Mouse (Mus musculus) yolk sac, embryonic 10.5 days (tissue): ENCODE data around the gene Gm44805.
"Not testable (repeated sequence)": the region's sequence is repeated elsewhere in the genome, so short reads cannot be mapped to it uniquely, and the experiment has no call there.

Source experiments
- DNase-seq: peaks from one replicate; pipeline ENCODE4 v3.0.0-alpha.2; 2017; ENCODE audit warnings: low spot score

The Gm44805 gene

DNA sequence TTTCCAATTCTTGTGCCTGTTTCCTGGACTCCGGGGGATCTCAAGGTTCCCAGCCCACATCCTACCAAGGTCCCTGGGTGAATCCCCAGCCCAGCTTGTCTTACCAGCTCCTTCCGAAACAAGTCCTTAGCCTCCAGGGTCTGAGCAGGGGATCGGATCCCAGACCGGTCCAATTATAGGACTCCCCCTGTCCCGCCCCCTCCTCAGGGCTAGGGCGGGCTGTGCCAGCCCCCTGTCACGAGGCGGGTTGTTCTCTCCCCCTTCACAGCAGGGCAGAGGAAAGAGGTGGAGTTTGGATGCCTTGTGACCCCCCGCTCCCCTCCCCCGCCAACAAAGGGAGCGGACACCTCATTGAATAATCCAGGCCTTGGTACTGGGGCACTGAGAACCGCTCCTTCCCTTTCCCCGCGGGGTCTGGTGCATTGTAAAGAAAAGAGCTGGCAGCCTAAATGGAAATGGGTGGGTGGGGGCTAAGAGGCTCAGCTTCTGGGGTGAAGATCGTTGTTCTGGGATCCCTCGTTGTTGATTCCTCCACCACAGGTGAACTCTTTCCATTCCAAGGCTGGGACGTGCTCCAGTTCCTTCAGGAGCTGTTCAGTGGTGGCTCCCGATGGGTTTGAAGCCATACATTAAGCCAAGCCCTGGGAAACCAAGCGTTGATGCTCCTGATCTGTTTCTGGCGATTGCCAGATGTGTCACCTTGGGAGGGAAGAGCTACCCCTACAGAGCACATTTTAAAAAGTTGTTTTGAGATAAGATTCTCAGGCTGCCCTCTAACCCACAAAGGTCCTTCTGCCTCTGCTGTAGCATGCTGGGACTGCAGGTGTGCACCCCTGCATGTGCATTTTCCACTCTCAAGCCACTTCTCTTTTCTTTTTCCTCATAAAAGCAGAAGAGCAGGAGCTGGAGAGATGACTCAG, 17.9 kb upstream of the Gm44805 start, which contains the start of gene Apoe:
TSS of gene Apoe (minus strand) at position 282 of the 920 bp plus-strand sequence.
- DNase-seq: peak; percentile 91

DNA sequence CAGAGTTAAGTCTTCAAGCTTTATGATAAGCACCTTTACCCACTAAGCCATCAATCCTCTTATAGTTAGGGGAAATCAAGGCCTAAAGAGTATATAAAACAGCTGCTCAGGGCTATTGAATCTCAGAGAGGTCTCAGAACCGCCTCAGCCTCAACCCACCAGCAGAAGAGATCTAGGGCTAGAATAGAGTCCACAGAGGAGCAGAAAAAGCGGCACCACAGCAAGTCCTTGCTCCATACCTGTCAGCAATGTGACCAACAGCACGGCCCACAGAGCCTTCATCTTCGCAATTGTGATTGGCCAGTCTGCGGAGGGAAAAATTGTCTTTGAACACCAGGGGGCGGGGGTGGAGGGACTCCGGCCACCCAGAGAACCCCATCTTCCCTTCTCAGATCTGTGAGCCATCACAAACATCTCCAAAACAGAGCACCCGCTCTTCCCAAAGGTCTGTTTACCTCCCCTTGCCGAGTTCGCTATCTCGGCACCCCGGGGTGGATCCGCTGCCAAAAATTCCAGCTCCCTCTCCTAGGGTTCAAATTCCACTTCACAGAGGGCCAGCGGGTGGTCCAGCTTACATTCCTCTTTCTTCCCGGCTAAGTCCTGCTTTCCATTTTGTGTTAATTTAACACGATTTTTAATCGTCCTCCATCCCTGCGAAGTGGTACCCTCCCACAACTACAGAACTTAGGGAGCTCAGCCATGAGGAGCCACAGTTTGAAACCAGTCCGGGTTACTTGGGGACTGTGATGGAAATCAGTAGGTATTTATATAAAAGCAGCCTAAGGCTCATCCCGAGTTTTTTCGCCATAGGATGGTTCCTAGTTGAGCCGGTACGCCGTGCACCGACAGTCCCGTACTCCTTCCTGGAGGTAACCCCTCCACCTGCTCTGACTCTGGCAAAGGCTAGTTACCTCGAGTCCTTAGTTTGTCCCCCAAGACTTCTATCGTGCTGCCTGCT, 17.0 kb upstream of the Gm44805 start:
- DNase-seq: peak; percentile 68

DNA sequence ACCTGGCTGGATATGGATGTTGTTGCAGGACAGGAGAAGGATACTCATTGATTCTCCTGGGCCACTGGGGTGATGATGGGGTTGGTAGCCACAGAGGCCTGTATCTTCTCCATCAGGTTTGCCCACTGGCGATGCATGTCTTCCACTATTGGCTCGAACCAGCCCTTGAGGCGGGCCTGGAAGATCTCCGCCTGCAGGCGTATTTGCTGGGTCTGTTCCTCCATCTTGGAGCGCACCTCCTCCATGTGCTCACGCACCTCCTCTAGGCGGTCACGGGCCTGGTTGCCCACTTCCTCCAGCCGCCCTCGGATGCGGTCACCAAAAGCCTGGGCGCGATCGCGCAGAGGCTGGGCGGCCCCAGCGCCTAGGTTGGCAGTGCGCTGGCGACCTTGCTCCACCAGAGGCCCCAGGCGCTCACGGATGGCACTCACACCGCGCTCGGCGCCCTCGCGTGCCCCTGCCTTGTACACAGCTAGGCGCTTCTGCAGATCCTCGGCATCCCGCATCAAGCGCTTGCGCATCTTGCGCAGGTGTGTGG, 15.2 kb upstream of the Gm44805 start:
- peak; percentile 45 for DNase-seq

DNA sequence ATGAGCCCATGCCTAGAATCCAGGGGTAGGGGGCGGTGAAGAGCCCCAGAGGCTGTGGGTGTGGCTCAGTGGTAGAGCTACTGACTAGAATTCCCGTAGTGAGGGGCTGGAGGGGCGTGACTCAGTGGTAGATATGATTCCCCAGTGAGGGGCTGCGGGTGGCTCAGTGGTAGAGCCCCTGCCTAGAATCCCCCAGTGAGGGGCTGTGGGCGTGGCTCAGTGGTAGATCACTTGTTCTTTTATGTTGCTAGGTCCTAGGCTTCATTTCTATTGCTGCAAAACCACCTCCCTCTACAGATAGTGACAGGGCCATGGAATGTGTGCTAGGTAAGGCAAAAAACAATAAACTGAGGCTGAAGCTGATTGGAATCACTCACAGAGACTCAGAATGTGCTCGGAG, 14.7 kb upstream of the Gm44805 start:
- peak; percentile 59 for DNase-seq

- peak; percentile 77 for DNase-seq
These were observed 14.0 kb upstream of the Gm44805 start for GRCm38 (mm10) chr7:19695213-19695594.

GRCm38 (mm10) chr7:19694336-19695212, 13.4 kb upstream of the Gm44805 start:
- DNase-seq: no peak

GRCm38 (mm10) chr7:19693421-19693820, 12.2 kb upstream of the Gm44805 start:
- peak; percentile 74 for DNase-seq

- peak; percentile 88 for DNase-seq
These were observed 10.9 kb upstream of the Gm44805 start, which contains the start of gene Apoc1 for GRCm38 (mm10) chr7:19691873-19692865. TSS of gene Apoc1 (minus strand) at chr7:19692660.

DNA sequence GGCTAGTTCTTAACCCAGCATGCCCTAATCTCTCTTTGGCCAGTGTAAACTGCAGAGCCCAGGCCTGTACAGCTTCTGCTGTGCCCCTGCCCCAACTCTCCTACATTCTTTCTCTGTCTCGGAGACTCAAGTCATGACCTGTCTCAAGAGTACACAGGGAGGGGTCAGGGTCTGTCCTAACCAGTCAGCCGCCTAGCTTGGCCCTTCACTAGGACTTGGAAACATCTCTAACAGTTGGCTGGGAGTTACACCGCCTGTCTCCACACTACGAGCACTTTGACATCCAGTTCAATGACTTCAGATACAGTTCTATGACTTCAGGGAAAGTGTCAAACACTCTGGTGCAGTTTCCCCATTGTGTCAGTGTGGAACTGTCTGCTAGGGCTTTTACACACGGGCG, 10.2 kb upstream of the Gm44805 start:
- DNase-seq: peak; percentile 65

- DNase-seq: no peak
These were observed 9.6 kb upstream of the Gm44805 start for GRCm38 (mm10) chr7:19690845-19691244.

GRCm38 (mm10) chr7:19688611-19689010, 7.4 kb upstream of the Gm44805 start:
- no peak for DNase-seq

GRCm38 (mm10) chr7:19688101-19688500, 6.9 kb upstream of the Gm44805 start:
- no peak for DNase-seq

DNA sequence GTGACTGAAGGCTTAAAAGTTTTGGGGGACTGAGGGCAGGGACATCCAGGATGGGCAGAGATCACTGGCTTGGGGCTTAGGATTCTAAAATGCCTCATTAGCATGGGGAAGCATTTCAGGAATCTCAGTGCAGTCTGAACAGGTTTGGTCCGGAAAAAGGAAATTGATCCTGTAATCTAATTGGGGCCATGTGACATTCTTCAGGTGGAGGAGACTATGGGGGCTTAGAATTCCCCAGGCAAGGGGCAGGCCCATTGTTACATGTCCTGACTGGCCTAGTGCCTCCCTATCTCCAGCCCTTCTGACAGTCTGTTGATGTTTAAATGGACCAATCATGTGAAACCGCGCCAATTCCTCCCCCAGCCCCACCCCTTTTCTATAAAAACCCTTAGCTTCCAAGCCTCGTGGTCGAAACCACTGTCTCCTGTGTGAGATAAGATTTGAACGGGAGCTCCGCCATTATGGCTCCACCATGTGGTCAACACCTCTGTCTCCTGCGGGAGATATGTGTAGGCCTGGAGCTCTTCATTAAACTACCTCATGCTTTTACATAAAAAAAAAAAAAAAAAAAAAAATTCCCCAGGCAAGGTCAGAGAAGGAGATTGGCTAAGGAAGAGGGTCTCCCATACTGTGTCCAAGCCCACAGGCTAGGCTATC, 5.8 kb upstream of the Gm44805 start:
- not testable (repeated sequence) for DNase-seq

- DNase-seq: peak; percentile 83
These were observed 5.3 kb upstream of the Gm44805 start for GRCm38 (mm10) chr7:19686521-19686920.

DNA sequence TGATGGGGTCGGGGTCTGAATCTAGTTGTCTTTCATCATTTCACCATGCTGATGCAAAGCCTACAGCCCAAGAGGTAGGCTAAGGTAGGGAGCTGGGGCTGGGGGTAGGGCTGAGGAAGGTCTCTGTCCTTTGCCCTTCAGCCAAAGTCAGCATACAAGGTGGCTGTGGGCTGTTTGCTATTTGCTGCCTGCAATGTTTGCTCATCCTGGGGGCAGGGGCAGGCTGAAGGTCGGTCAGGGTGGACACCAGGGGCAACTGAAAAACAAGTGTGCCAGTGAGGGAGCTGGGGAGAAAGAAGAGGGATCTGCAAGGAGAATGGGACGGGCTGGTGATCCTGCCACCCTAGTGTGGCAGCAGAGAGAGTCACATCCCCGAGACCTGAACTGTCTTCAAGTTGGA, 4.2 kb upstream of the Gm44805 start:
- DNase-seq: peak; percentile 89

DNA sequence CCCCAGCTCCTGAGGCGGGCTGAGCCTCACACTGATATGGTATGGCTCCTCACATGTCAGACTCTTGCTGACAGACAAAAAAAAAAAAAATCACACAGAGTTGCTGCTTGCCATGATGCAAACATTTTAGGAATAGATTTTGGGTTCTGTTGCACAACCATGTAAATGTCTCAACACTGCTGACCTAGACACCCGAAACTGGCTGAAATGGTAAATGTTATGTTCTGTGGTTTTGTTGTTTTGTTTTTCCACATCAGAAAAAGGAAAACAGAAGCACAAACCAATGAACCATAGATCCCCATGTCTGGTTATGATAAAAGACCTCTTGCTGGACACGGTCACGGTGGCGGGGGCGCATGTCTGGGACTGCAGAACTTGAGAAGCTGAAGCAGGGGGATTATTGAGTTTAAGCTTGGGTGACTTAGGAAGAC, 2.6 kb upstream of the Gm44805 start:
- no peak for DNase-seq

- DNase-seq: no peak
These were observed 1.8 kb upstream of the Gm44805 start for GRCm38 (mm10) chr7:19682979-19683378.

DNA sequence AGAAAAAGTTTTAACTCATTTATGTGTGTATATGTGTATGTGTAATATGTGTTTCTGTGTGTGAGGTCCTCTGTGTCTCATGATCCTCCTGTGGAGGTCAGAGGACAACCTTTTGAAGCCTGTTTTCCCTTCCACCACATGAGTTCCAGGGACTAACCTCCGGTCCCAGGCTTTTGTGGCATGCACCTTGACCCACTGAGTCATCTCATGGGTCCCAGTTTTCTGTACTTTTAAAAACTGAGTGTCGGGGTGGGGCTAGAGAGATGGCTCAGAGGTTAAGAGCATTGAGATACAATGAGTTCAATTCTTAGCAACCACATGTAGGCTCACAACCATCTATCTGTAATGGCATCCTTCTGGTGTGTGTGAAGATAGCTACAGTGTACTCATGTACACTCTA, 521 bp downstream of the Gm44805 start:
- DNase-seq: no peak

DNA sequence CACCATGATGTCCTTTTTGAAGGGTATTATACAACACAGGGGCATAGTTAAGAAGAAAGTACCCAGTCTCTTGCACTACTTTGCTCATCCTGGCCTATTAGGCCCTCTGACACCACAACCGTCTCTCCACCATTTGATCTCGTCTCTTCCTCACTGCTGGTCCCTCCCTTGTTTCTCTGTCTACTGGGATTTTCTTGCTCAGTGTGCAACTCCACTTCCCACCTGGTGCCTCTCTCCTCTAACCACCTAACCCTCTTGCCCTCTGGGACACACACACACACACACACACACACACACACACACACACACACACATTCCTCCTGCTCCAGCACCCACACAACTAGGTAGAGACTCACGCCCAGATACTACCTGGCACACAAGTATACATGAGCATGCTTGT, 2.3 kb downstream of the Gm44805 start:
- DNase-seq: no peak
